Mouse (Mus musculus) thymus, adult 2 months (tissue): ENCODE results near the gene Kiss1.
A peak's percentile ranks its signal among the peaks of the same experiment; 100 is the strongest.

Experiments
- CTCF ChIP-seq: fragments of 200-500 bp; IDR thresholded peaks from 2 replicates; pipeline ENCODE4 v1.5.1; 2012; ENCODE audit warnings: mild to moderate bottlenecking, control low read depth, low read length, moderate library complexity, borderline replicate concordance; ENCODE audit not compliant: control insufficient read depth, poor library complexity, insufficient read depth; ENCODE audit errors: extremely low read depth
- POLR2A ChIP-seq: fragments of 200-500 bp; IDR thresholded peaks from 2 replicates; pipeline ENCODE4 v1.6.1; 2012; ENCODE audit warnings: mild to moderate bottlenecking, low read length, control low read depth, moderate library complexity; ENCODE audit not compliant: control insufficient read depth, poor library complexity, insufficient read depth; ENCODE audit errors: extremely low read depth

DNA sequence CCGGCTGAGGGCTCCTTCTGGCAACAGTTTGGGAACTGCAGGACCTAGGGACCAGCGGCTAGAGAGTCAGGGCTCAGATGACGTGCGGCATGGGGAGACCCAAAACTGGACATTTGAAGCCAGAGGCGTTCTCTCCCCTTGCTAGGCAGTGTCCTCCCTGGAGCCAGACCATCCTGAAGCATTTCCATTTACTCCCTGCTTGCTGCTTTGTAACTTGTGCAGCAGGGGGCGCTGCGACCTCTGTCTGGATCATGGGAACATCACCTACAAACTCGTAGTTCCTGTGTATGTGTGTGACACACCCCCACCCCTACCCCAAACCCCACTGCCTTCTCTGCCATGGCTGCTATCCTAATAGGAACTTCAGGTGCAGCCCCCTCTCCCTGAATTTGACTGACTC lies 7.3 kb upstream of the Kiss1 start:
- TF ChIP-seq CTCF (peak; percentile 71; the same call in 1 of the 2 replicates), POLR2A (no peak)
